In the genomic region with DNA sequence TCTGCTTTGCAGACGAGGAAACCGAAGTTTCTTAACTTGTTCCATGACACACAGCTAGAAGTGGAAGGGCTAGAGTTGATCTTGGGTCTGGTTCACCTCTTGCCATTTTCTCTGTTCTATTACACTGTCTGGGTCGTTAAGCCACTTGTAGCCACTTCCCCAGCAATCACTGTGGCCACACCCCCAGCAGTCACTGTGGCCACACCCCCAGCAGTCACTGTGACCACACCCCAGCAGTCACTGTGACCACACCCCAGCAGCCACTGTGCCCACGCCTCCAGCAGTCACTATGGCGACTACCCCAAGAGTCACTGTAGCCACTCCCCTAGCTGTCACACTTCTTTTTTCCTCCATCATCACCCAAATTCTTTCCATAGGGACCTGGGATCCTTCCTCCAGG, we compare ENCODE assay signal across 18 mouse cellular contexts.
DNase-seq lines count a peak whose midpoint lies in the region; ATAC-seq lines count a peak whose summit lies in the region.
"Had no signal": no experiment of that assay in that cellular context is flagged by ENCODE, and none has a peak within 500 bp of the region (broad histone marks: within the 10 kb centered on the region; RNA-seq: fewer than 3 reads in every experiment).

No protein-coding gene starts in this region.

- no peaks in the 10 kb centered on the region for H3K4me1 ChIP-seq in midbrain, embryonic 11.5 days (ENCODE audit: control insufficient read depth, insufficient read depth, low read length)
- H3K4me1 ChIP-seq: forebrain, embryonic 13.5 days; heart, embryonic 15.5 days; hindbrain, embryonic 13.5 days had no signal

- no peak overlapping the region for H3K9ac ChIP-seq in midbrain, embryonic 11.5 days (ENCODE audit: low read length)
- H3K9ac ChIP-seq: forebrain, embryonic 13.5 days; heart, embryonic 15.5 days; hindbrain, embryonic 13.5 days; liver, embryonic 14.5 days; midbrain, embryonic 15.5 days had no signal

- peak; percentile 6 for DNase-seq in CD4-positive, CD25-positive, alpha-beta regulatory T cell, adult 2 months (ENCODE audit: low read depth, low spot score)
- peak; percentile 27 for DNase-seq in CD4-positive helper T cell, adult 2 months (ENCODE audit: low read depth, low spot score)
- peak; percentile 8 for DNase-seq in c-Kit-positive CD71-negative TER-119-negative erythroid progenitor cells, embryonic 14.5 days (ENCODE audit: low read depth)
- DNase-seq in spleen, postnatal 36 days (ENCODE audit: low spot score in 2 of 2) = no peak
- no peak for DNase-seq in midbrain, embryonic 11.5 days (ENCODE audit: low spot score, missing footprints)
- DNase-seq in left cerebral cortex, adult 18-20 months (ENCODE audit: low spot score in 2 of 2) = no peak
- DNase-seq: cerebellum, adult 11-12 months; heart, adult 11 months; kidney, adult 8-10 months; kidney, postnatal 4 days; thymus, adult 2 months had no signal

- H3K36me3 ChIP-seq in midbrain, embryonic 11.5 days (ENCODE audit: control insufficient read depth, insufficient read depth, low read length) = no peaks in the 10 kb centered on the region
- H3K36me3 ChIP-seq: heart, embryonic 15.5 days; hindbrain, embryonic 13.5 days; midbrain, embryonic 15.5 days had no signal

- no peaks in the 10 kb centered on the region for H3K9me3 ChIP-seq in midbrain, embryonic 11.5 days (ENCODE audit: control insufficient read depth, low read length)
- H3K9me3 ChIP-seq: forebrain, embryonic 13.5 days; heart, embryonic 15.5 days; hindbrain, embryonic 13.5 days; midbrain, embryonic 15.5 days had no signal

- no peak overlapping the region for H3K27ac ChIP-seq in midbrain, embryonic 11.5 days (ENCODE audit: low read depth, low read length)
- H3K27ac ChIP-seq: forebrain, embryonic 13.5 days; heart, embryonic 15.5 days; hindbrain, embryonic 13.5 days; liver, embryonic 14.5 days; midbrain, embryonic 15.5 days had no signal

- H3K4me3 ChIP-seq in midbrain, embryonic 11.5 days (ENCODE audit: low read depth, low read length) = no peak overlapping the region
- H3K4me3 ChIP-seq: forebrain, embryonic 13.5 days; heart, embryonic 15.5 days; hindbrain, embryonic 13.5 days; midbrain, embryonic 15.5 days had no signal

- no peak for ATAC-seq in CD4-positive, CD25-positive, alpha-beta regulatory T cell, adult 4 months
- ATAC-seq in megakaryocyte, adult 5-6 weeks (ENCODE audit: poor library complexity, severe bottlenecking) = peak; percentile 74
- ATAC-seq in midbrain, embryonic 11.5 days (ENCODE audit: low FRiP score) = no peak
- ATAC-seq: forebrain, embryonic 13.5 days; midbrain, embryonic 15.5 days had no signal

- 56% methylated on average over 5 of the region's 5 CpGs for WGBS in midbrain, embryonic 11.5 days

- no peaks in the 10 kb centered on the region for H3K27me3 ChIP-seq in midbrain, embryonic 11.5 days (ENCODE audit: control insufficient read depth, insufficient read depth, low read length)
- H3K27me3 ChIP-seq: forebrain, embryonic 13.5 days; heart, embryonic 15.5 days; hindbrain, embryonic 13.5 days; midbrain, embryonic 15.5 days had no signal

- H3K4me2 ChIP-seq in midbrain, embryonic 11.5 days = no peak overlapping the region
- H3K4me2 ChIP-seq: forebrain, embryonic 13.5 days; heart, embryonic 15.5 days; hindbrain, embryonic 13.5 days; midbrain, embryonic 15.5 days had no signal

Comparison
In these comparisons a context has a peak if more than half of its experiments do, and no peak if none do; other contexts are left out.
1. DNase-seq: peak in CD4-positive, CD25-positive, alpha-beta regulatory T cell, adult 2 months (single experiment), CD4-positive helper T cell, adult 2 months (single experiment) and c-Kit-positive CD71-negative TER-119-negative erythroid progenitor cells, embryonic 14.5 days (single experiment); none in spleen, postnatal 36 days (0 of 2), midbrain, embryonic 11.5 days (single experiment) and left cerebral cortex, adult 18-20 months (0 of 2).